Mouse (Mus musculus): ENCODE results near the gene Hspb2. TPM values are rescaled to one million over a fixed set of nuclear protein-coding genes. Genes with fewer than 3 reads are reported as not detected.

Hspb2 gene
- polyA plus RNA-seq, 1 experiment, result 5.4 TPM

DNA sequence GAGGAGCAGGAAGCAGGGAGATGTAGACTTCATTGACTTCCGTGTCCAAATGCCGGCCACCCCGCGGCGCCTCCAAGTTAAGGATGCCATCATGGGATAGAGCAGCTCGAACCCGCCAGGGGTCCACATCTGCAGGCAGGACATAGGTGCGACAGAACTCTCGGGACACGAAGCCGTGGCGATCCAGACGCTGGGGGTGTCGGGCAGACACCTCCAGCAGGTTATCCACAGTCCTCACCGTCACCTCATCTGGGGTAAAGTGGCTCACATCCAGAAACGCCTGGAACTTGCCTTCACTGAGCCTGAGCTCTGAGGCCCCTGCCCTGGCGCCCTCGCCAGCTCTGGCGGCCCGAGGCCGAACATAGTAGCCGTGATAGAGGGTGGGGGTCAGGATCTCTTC, 831 bp downstream of the Hspb2 start, which contains the start of gene Cryab:
Cryab (plus strand) TSS at position 3 of the 400 bp plus-strand sequence.
- H3K27me3 ChIP-seq (ENCODE audit: control insufficient read depth, insufficient read depth, low read length), result no peaks in the 10 kb centered on the region
- DNase-seq (ENCODE audit: low read depth in 1 of 2, low spot score in 2 of 2), result no peak
- peak within 1 kb of the TSS; percentile 20; the same call in 1 of the 2 replicates for H3K4me3 ChIP-seq (ENCODE audit: extremely low read depth, insufficient read depth, insufficient read length)
- TF ChIP-seq POLR2A (IDR thresholded peaks at IDR 0.05; ENCODE audit: low read depth, low read length) (no peak), CTCF (IDR thresholded peaks at IDR 0.05; ENCODE audit: extremely low read depth, insufficient read depth, insufficient read length, insufficient replicate concordance) (no peak)
- 0 out of 2 replicates have a peak within 1 kb of the TSS, but pooled peaks have one; percentile 0 for H3K27ac ChIP-seq (ENCODE audit: insufficient read depth, low read length)
- no peaks in the 10 kb centered on the region for H3K4me1 ChIP-seq (ENCODE audit: control insufficient read depth, insufficient read depth, insufficient read length)
- WGBS, result 79% methylated on average over 22 of the region's 22 CpGs
- H3K36me3 ChIP-seq (ENCODE audit: control insufficient read depth, insufficient read depth, low read length), result no peaks in the 10 kb centered on the region

- no peak for DNase-seq (ENCODE audit: low read depth in 1 of 2, low spot score in 2 of 2)
- H3K4me1 ChIP-seq (ENCODE audit: control insufficient read depth, insufficient read depth, insufficient read length), result no peaks in the 10 kb centered on the region
- no peak for TF ChIP-seq CTCF (IDR thresholded peaks at IDR 0.05; ENCODE audit: extremely low read depth, insufficient read depth, insufficient read length, insufficient replicate concordance)
- TF ChIP-seq POLR2A (IDR thresholded peaks at IDR 0.05; ENCODE audit: low read depth, low read length), result no peak
These were observed 1.4 kb downstream of the Hspb2 start for GRCm38 (mm10) chr9:50750706-50751105.

DNA sequence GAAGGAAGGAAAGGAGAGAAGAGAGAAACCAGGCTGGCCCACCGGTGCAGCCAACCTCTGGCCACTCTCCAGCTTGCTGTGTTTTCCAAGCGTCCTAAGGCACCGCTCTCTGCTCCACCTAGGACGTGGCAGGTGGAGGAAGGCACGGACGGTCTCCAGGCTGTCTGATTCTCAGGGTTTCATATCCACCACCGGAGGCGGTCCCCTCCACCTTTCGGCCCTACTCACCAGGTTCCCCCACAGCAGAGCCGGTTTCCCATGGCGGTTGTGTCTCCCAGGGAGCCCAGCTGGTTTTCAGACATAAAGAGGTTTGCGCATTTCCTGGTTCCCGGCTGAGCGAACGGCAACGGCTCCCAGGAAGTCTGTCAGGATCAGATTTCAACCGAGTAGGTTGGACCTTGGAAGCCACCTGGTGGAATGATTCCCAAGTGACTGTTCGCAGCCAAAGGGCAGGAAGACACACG, 5.9 kb downstream of the Hspb2 start, which contains the start of gene 2310030G06Rik:
2310030G06Rik (minus strand) TSS at position 323 of the 464 bp plus-strand sequence.
- Histone ChIP-seq H3K27me3 (ENCODE audit: control insufficient read depth, insufficient read depth, low read length) (no peaks in the 10 kb centered on the region; the same call in 1 of the 2 replicates), H3K4me1 (ENCODE audit: control insufficient read depth, insufficient read depth, insufficient read length) (no peaks in the 10 kb centered on the region), H3K36me3 (ENCODE audit: control insufficient read depth, insufficient read depth, low read length) (no peaks in the 10 kb centered on the region), H3K27ac (ENCODE audit: insufficient read depth, low read length) (no peak within 1 kb of the TSS), H3K4me3 (ENCODE audit: extremely low read depth, insufficient read depth, insufficient read length) (0 out of 2 replicates have a peak within 1 kb of the TSS, but pooled peaks have one; percentile 5)
- no peak for TF ChIP-seq CTCF (IDR thresholded peaks at IDR 0.05; ENCODE audit: extremely low read depth, insufficient read depth, insufficient read length, insufficient replicate concordance)
- TF ChIP-seq POLR2A (IDR thresholded peaks at IDR 0.05; ENCODE audit: low read depth, low read length), result no peak
- DNase-seq (ENCODE audit: low read depth in 1 of 2, low spot score in 2 of 2), result no peak
- 18% methylated on average over 19 of the region's 19 CpGs for WGBS

More at GRCm38 (mm10) chr9:50750706-50751105, 1.4 kb downstream of the Hspb2 start:
- Histone ChIP-seq H3K27me3 (ENCODE audit: control insufficient read depth, insufficient read depth, low read length) (no peaks in the 10 kb centered on the region; the same call in 1 of the 2 replicates), H3K27ac (ENCODE audit: insufficient read depth, low read length) (no peak overlapping the region), H3K36me3 (ENCODE audit: control insufficient read depth, insufficient read depth, low read length) (no peaks in the 10 kb centered on the region), H3K4me3 (ENCODE audit: extremely low read depth, insufficient read depth, insufficient read length) (no peak overlapping the region)
- WGBS, result 84% methylated on average over 6 of the region's 6 CpGs

GRCm38 (mm10) chr9:50745806-50746205, 6.3 kb downstream of the Hspb2 start:
- Histone ChIP-seq H3K4me3 (ENCODE audit: extremely low read depth, insufficient read depth, insufficient read length) (no peak overlapping the region), H3K27me3 (ENCODE audit: control insufficient read depth, insufficient read depth, low read length) (no peaks in the 10 kb centered on the region; the same call in 1 of the 2 replicates), H3K27ac (ENCODE audit: insufficient read depth, low read length) (no peak overlapping the region), H3K4me1 (ENCODE audit: control insufficient read depth, insufficient read depth, insufficient read length) (no peaks in the 10 kb centered on the region), H3K36me3 (ENCODE audit: control insufficient read depth, insufficient read depth, low read length) (no peaks in the 10 kb centered on the region)
- no peak for TF ChIP-seq CTCF (IDR thresholded peaks at IDR 0.05; ENCODE audit: extremely low read depth, insufficient read depth, insufficient read length, insufficient replicate concordance)
- TF ChIP-seq POLR2A (IDR thresholded peaks at IDR 0.05; ENCODE audit: low read depth, low read length), result no peak
- DNase-seq (ENCODE audit: low read depth in 1 of 2, low spot score in 2 of 2), result no peak
- 54% methylated on average over 7 of the region's 7 CpGs for WGBS

DNA sequence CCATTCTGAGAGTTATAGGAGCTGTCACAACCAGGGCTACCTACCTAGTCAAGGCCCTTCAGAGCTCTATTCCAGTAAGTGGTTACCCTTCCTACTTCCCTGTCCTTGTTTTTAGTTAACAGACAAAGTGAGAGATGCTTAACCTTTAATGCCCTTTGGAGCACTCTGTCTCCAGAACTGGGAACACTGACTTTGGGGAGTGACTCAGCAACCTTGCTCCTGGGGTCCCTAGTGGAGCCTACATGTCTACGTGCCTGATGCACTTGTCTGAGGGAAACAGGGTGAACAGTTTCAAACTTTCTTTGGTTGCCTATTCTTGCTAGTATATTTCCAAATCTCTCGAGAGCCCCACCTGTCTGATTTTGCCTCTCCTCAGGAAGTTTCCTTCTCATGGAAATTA, 9.4 kb downstream of the Hspb2 start:
- no peaks in the 10 kb centered on the region for H3K36me3 ChIP-seq (ENCODE audit: control insufficient read depth, insufficient read depth, low read length)
- H3K27me3 ChIP-seq (ENCODE audit: control insufficient read depth, insufficient read depth, low read length), result no peaks in the 10 kb centered on the region; the same call in 1 of the 2 replicates
- H3K4me3 ChIP-seq (ENCODE audit: extremely low read depth, insufficient read depth, insufficient read length), result no peak overlapping the region
- TF ChIP-seq POLR2A (IDR thresholded peaks at IDR 0.05; ENCODE audit: low read depth, low read length), result no peak
- no peak for TF ChIP-seq CTCF (IDR thresholded peaks at IDR 0.05; ENCODE audit: extremely low read depth, insufficient read depth, insufficient read length, insufficient replicate concordance)
- 49% methylated on average over 2 of the region's 2 CpGs for WGBS
- no peak overlapping the region for H3K27ac ChIP-seq (ENCODE audit: insufficient read depth, low read length)
- H3K4me1 ChIP-seq (ENCODE audit: control insufficient read depth, insufficient read depth, insufficient read length), result no peaks in the 10 kb centered on the region
- no peak for DNase-seq (ENCODE audit: low read depth in 1 of 2, low spot score in 2 of 2)

- H3K4me3 ChIP-seq (ENCODE audit: extremely low read depth, insufficient read depth, insufficient read length), result no peak overlapping the region
- no peak for DNase-seq (ENCODE audit: low read depth in 1 of 2, low spot score in 2 of 2)
- no peaks in the 10 kb centered on the region for H3K4me1 ChIP-seq (ENCODE audit: control insufficient read depth, insufficient read depth, insufficient read length)
- 86% methylated on average over 3 of the region's 3 CpGs for WGBS
- H3K27ac ChIP-seq (ENCODE audit: insufficient read depth, low read length), result no peak overlapping the region
- TF ChIP-seq POLR2A (IDR thresholded peaks at IDR 0.05; ENCODE audit: low read depth, low read length), result no peak
- TF ChIP-seq CTCF (IDR thresholded peaks at IDR 0.05; ENCODE audit: extremely low read depth, insufficient read depth, insufficient read length, insufficient replicate concordance), result no peak
- H3K36me3 ChIP-seq (ENCODE audit: control insufficient read depth, insufficient read depth, low read length), result no peaks in the 10 kb centered on the region
- H3K27me3 ChIP-seq (ENCODE audit: control insufficient read depth, insufficient read depth, low read length), result no peaks in the 10 kb centered on the region; the same call in 1 of the 2 replicates
These were observed 9.9 kb downstream of the Hspb2 start for GRCm38 (mm10) chr9:50742261-50742660.
